Mouse (Mus musculus): ENCODE data around the gene Gm11639. TPM values are rescaled to one million over a fixed set of nuclear protein-coding genes. Genes with fewer than 3 reads are reported as not detected.
"Not testable (repeated sequence)": the region's sequence is repeated elsewhere in the genome, so short reads cannot be mapped to it uniquely, and the experiment has no call there.

Gene Gm11639
- polyA plus RNA-seq, 1 experiment from 2014 or later = 0.01 TPM

- no peaks in the 10 kb centered on the region for H3K9me3 ChIP-seq (replicated peaks; ENCODE audit: low read length)
- H3K9ac ChIP-seq (ENCODE audit: low read depth, low read length) = no peak overlapping the region
- no peak overlapping the region for H3K4me2 ChIP-seq (ENCODE audit: low read length)
- H3K4me3 ChIP-seq (replicated peaks; ENCODE audit: low read depth, low read length) = no peak overlapping the region
- WGBS = 90% methylated on average over 7 of the region's 7 CpGs
- ATAC-seq (replicated peaks; ENCODE audit: low FRiP score, low read depth) (no peak), DNase-seq (ENCODE audit: low spot score) (no peak)
- peaks cover 60% of the 10 kb centered on the region; the same call in 1 of the 2 replicates for H3K36me3 ChIP-seq (ENCODE audit: insufficient read depth, low read length)
- TF ChIP-seq CTCF (IDR thresholded peaks at IDR 0.05; ENCODE audit: low read depth) = no peak
- no peaks in the 10 kb centered on the region for H3K4me1 ChIP-seq (replicated peaks; ENCODE audit: insufficient read depth, low read length)
- H3K27ac ChIP-seq = no peak overlapping the region
- no peaks in the 10 kb centered on the region for H3K27me3 ChIP-seq (ENCODE audit: insufficient read depth, low read length)
These were observed 450.2 kb downstream of the Gm11639 start for GRCm38 (mm10) chr11:105135692-105136091.

DNA sequence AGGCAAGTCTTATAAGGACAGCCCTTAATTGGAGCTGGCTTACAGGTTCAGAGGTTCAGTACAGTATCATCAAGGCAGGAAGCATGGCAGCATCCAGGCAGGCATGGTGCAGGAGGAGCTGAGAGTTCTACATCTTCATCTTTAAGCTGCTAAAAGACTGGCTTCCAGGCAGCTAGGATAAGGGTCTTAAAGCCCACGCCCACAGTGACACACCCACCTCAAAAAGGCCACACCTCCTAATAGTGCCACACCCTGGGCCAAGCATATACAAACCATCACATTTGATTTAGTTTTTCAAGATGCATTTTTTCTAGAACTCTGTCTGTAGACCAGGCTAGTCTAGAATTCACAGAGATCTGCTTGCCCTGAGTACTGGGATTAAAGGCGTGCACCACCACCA lies 451.7 kb downstream of the Gm11639 start:
- not testable (repeated sequence) for H3K9ac ChIP-seq (ENCODE audit: low read depth, low read length); H3K27ac ChIP-seq; ATAC-seq (replicated peaks; ENCODE audit: low FRiP score, low read depth); H3K4me1 ChIP-seq (replicated peaks; ENCODE audit: insufficient read depth, low read length); DNase-seq (ENCODE audit: low spot score); H3K4me3 ChIP-seq (replicated peaks; ENCODE audit: low read depth, low read length); H3K9me3 ChIP-seq (replicated peaks; ENCODE audit: low read length); H3K4me2 ChIP-seq (ENCODE audit: low read length); H3K27me3 ChIP-seq (ENCODE audit: insufficient read depth, low read length)
- WGBS = 89% methylated on average over 2 of the region's 2 CpGs
- peaks cover 64% of the 10 kb centered on the region; the same call in 1 of the 2 replicates for H3K36me3 ChIP-seq (ENCODE audit: insufficient read depth, low read length)

DNA sequence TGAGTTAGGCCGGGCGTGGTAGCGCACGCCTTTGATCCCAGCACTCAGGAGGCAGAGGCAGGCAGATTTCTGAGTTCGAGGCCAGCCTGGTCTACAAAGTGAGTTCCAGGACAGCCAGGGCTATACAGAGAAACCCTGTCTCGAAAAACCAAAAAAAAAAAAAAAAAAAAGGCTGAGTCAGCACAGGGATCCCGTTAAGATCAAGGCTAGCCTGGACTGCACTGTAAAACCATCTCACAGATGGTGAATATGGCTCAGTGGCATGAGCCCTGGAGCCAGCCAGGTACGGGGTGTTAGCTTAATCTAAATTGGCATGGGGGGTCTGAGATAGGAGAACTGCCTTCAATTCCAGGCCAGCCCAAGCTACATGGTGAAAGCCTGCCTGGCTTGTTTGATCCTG lies 455.0 kb downstream of the Gm11639 start:
- H3K9me3 ChIP-seq (replicated peaks; ENCODE audit: low read length); H3K9ac ChIP-seq (ENCODE audit: low read depth, low read length); DNase-seq (ENCODE audit: low spot score); H3K27me3 ChIP-seq (ENCODE audit: insufficient read depth, low read length); H3K4me3 ChIP-seq (replicated peaks; ENCODE audit: low read depth, low read length); ATAC-seq (replicated peaks; ENCODE audit: low FRiP score, low read depth); H3K4me1 ChIP-seq (replicated peaks; ENCODE audit: insufficient read depth, low read length); H3K4me2 ChIP-seq (ENCODE audit: low read length); H3K27ac ChIP-seq: not testable (repeated sequence)
- WGBS = 91% methylated on average over 7 of the region's 8 CpGs
- H3K36me3 ChIP-seq (ENCODE audit: insufficient read depth, low read length) = peaks cover 42% of the 10 kb centered on the region; the same call in 1 of the 2 replicates

- no peak for TF ChIP-seq CTCF (IDR thresholded peaks at IDR 0.05; ENCODE audit: low read depth)
- Histone ChIP-seq H3K27ac (no peak overlapping the region), H3K4me1 (replicated peaks; ENCODE audit: insufficient read depth, low read length) (no peaks in the 10 kb centered on the region), H3K4me2 (ENCODE audit: low read length) (no peak overlapping the region), H3K4me3 (replicated peaks; ENCODE audit: low read depth, low read length) (no peak overlapping the region), H3K9ac (ENCODE audit: low read depth, low read length) (no peak overlapping the region), H3K27me3 (ENCODE audit: insufficient read depth, low read length) (no peaks in the 10 kb centered on the region), H3K9me3 (replicated peaks; ENCODE audit: low read length) (no peaks in the 10 kb centered on the region), H3K36me3 (ENCODE audit: insufficient read depth, low read length) (peaks cover 38% of the 10 kb centered on the region; the same call in 1 of the 2 replicates)
- ATAC-seq (replicated peaks; ENCODE audit: low FRiP score, low read depth) (0 out of 2 replicates have a peak, but pooled peaks have one; percentile 29), DNase-seq (ENCODE audit: low spot score) (peak; percentile 59)
- WGBS = 60% methylated on average over 5 of the region's 5 CpGs
These were observed 455.6 kb downstream of the Gm11639 start for GRCm38 (mm10) chr11:105141115-105141514.

GRCm38 (mm10) chr11:105143564-105143963 lies 458.1 kb downstream of the Gm11639 start:
- TF ChIP-seq CTCF (IDR thresholded peaks at IDR 0.05; ENCODE audit: low read depth) = no peak
- no peaks in the 10 kb centered on the region for H3K9me3 ChIP-seq (replicated peaks; ENCODE audit: low read length)
- no peak overlapping the region for H3K4me3 ChIP-seq (replicated peaks; ENCODE audit: low read depth, low read length)
- H3K4me1 ChIP-seq (replicated peaks; ENCODE audit: insufficient read depth, low read length) = no peaks in the 10 kb centered on the region
- H3K9ac ChIP-seq (ENCODE audit: low read depth, low read length) = no peak overlapping the region
- no peaks in the 10 kb centered on the region for H3K27me3 ChIP-seq (ENCODE audit: insufficient read depth, low read length)
- H3K4me2 ChIP-seq (ENCODE audit: low read length) = no peak overlapping the region
- ATAC-seq (replicated peaks; ENCODE audit: low FRiP score, low read depth) (no peak), DNase-seq (ENCODE audit: low spot score) (no peak)
- no peak overlapping the region for H3K27ac ChIP-seq
- H3K36me3 ChIP-seq (ENCODE audit: insufficient read depth, low read length) = peaks cover 19% of the 10 kb centered on the region; the same call in 1 of the 2 replicates

GRCm38 (mm10) chr11:105144084-105144483 lies 458.6 kb downstream of the Gm11639 start:
- TF ChIP-seq CTCF (IDR thresholded peaks at IDR 0.05; ENCODE audit: low read depth) = no peak
- DNase-seq (ENCODE audit: low spot score) = no peak
- Histone ChIP-seq H3K4me2 (ENCODE audit: low read length) (no peak overlapping the region), H3K27ac (no peak overlapping the region), H3K27me3 (ENCODE audit: insufficient read depth, low read length) (no peaks in the 10 kb centered on the region), H3K9me3 (replicated peaks; ENCODE audit: low read length) (no peaks in the 10 kb centered on the region), H3K4me3 (replicated peaks; ENCODE audit: low read depth, low read length) (no peak overlapping the region), H3K9ac (ENCODE audit: low read depth, low read length) (no peak overlapping the region), H3K4me1 (replicated peaks; ENCODE audit: insufficient read depth, low read length) (no peaks in the 10 kb centered on the region), H3K36me3 (ENCODE audit: insufficient read depth, low read length) (peaks cover 15% of the 10 kb centered on the region; the same call in 1 of the 2 replicates)
- no peak for ATAC-seq (replicated peaks; ENCODE audit: low FRiP score, low read depth)
- 87% methylated on average over 3 of the region's 3 CpGs for WGBS
